Mouse (Mus musculus): Measurements from ENCODE around the gene Dbndd2.

Gene Dbndd2

DNA sequence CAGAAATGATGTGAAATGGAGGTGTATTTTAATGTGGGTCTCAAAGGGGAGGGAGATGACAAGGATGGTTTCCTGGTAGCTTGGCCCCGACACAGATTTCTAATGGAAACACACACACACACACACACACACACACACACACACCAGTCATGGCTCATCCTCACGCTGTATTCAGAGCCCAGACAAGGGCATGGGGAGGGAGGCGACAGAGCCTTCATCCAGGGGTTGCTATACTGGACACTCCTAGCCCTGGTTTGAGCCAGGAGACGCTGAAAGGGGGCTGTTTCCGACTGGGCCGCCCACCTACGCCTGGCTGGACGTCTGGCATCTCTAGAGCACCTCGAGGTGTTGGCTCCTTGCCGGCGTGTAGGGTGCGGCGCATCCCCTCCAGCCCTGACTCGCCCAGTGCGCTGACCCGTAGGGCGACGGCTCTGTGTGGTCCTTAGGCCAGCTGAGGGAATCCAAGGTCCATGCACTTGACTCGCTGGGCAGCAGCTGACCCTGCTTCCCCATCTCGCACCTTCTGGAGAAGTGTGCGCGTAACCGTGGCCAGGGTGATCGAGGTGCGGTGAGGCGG, at the start of gene Dbndd2:
Gene Dbndd2 (plus strand): TSS at position 426 of the 577 bp plus-strand sequence.
- DNase-seq (ENCODE audit: low spot score): no peak

DNA sequence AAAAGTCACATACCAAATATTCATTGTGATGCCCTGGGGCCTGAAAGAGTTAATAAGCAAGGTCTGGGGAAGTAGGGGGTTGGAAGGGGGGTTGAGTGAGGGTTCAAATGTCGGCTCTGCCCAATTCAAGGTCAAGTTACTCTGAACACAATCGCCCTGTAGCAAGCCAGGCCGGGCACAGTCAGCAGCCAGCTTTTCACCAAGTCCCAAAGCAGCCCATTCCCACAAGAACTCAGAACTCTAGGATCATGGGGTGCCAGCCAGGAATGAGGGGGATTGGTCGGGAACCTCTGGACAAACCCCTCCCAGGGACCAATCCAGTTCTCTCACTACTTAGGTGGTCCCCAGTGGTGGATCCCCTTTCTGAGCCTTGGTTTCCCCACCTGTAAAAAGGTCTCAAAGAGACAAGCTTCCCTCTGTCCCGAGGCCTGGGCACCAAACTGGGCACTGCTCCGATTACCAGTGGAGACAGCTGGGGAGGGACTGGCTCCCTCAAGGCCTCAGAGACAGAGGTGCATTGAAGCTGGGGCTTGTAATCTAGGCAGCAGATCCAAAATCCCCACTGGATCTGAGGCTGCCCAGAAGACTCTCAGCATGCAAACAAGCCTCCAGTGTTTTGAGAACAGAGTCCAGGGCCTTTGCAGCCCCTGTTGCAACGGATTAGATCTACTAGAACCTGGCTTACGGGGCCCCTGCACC, 49.5 kb upstream of the Dbndd2 start:
- DNase-seq (ENCODE audit: low spot score): no peak

DNA sequence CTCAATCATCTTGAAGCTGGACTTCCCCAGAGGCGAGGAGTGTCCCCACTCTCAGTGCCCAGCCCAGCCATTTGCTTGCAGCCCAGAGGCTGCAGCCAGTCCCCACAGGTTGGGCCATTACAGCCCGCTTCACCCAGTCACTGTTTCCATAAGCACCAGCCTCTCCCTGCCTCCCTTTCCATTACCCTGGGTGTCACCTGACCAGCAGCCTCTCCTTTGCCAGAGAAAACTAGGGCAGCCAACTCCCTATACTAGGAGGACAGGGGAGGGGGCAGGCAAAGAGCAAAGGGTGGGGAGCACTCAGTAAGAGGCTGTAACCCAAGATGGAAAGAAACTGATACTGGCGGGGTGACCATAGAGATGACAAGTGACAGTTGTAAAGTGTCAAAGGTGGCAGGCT, 48.9 kb upstream of the Dbndd2 start:
- peak; percentile 48 for DNase-seq (ENCODE audit: low spot score)

DNA sequence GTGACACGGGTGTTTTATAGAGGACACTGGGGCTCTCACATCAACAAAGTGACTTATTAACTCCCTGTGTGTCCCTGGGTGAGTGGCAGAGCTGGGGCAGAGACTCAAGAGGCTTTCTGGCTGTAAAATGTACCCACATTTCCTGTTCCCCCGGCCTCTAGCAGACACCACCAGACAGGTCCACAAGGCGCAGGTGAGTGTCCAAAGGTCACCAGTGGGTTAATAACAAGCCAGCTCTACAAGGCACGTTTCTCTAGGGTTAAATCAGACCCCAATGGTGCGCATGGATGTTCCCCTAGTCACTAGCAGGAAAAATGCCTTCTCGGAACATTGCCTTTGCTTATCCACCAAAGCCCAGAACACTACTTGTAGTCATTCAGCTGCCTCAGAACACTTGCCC, 48.2 kb upstream of the Dbndd2 start:
- DNase-seq (ENCODE audit: low spot score): no peak

DNA sequence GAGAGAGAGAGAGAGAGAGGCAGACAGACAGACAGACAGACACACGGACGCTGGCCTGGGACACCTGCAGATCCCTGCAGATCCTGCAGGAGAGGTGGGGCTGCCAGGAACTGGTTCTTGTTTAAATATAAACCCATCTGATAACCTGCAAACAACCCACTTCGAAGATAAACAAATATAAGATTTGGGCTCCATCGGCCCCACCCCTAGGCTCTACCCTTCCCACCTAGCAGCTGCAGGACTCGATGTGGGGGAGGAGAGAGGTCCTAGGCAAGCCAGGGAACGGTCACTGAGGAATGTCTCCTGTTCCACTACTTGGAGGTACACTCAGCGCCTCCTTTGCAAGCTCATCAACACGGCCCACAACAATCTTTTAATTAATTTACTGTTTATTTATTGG, 47.6 kb upstream of the Dbndd2 start:
- DNase-seq (ENCODE audit: low spot score): no peak

DNA sequence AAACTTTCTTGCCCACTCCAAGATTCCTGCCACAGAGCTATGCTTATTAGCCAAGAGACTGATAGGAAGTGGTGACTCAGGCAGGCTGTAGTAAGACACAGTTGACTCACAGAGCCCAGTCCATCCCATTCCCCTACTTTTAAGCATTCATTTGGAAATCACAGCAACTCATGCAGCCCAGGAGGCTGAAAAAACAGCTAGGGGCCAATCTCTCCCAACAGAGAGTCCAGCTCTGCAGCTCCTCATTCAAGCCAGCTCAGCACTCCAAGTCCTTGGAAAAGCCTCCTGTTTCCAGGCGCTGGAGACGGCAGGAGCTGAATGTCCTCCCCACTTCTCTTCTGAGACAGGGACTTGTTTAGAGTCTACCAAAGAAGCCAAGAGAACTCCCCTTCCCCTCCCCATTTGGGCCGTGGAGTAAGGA, 46.9 kb upstream of the Dbndd2 start:
- peak; percentile 63 for DNase-seq (ENCODE audit: low spot score)

DNA sequence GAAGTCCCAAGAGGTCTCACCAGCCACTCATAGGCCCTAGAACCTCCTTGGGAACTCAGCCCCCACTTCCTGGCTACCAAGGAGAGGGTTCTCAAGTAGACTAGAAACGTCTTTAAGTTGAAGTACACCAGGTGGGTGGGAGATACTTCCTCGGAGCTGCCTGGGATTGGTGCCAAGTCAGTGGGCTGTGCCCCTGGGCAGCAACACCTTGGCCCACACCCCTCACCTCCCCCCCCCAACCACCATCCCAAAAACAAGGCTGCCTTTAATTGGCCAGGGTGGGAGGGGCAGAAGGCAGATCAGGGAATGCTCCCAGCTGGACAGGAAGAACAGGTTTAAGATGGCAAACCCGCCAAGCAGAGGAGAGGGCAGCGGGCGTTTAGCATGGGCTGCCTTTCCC, 45.6 kb upstream of the Dbndd2 start:
- no peak for DNase-seq (ENCODE audit: low spot score)

DNA sequence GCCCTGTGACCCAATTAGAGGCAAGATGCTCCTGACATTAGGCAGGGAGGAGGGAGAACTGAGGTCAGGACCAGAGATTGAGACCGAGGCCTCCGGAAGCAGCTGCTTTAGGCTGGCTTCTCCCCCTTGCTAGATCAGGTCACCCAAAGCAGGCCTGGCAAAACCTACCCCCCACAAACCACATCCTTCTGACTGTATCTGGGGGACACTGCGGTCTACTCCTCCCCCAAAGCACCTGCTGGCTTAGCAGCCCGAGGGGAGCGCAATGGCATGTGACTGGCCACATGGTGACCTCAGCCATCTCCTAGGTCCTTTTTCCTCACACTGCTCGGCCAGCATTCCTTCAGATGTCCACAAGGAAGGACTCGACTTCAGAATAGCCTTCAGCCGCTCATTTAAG, 44.8 kb upstream of the Dbndd2 start:
- DNase-seq (ENCODE audit: low spot score): no peak

DNA sequence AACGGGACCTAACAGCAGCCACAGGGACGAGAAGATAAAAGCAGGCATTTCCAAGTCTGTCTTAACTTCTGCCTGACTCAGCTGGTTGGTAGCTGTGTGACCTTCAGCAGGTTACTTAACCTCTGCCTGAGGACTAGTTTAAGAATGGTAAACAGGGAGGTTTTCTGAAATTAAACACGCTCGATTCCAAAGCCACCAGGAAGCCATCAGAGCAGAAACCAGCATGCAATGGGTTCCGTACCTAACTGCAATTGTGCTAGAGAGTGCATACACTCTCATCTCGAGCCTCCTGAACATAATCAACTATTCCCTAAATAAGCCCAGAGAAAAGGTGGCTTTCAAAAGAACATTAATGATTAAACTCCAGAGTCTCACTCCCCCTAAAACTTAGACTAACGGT, 44.2 kb upstream of the Dbndd2 start:
- peak; percentile 21 for DNase-seq (ENCODE audit: low spot score)

DNA sequence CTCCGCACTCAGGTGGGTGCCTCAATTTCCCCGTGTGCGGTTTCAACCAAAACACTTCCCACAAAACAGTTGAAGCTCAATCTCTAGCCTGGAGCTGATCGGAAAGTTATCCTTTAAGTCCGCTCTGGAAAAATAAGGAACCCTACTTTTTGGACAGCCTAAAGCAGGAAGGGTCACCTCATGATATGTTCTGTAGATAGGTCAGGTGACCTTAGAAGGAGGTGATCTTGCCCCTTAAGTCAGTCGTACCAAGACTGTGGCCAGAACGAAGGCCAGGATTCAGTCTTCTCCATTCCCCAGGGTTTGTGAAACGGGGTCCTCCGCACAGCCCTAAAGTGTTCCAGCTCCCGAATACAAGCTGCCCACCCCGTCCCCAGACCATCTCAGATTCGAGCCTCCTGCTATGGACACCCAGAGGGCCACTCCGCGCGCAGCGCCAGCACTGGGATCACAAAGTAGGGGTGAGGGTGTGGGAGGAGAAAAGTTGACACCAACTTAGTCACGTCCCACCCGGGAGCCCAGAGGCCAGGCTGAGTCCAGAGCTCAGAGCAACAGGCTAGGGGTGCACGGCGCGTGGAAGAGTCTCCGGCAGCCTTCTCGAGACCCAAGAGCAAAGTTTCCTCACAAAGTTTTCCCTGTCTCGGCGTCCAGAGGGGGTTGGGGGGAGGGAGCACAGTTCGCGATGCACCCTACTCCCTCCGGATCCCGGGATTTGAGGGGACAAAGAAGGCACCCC, 43.4 kb upstream of the Dbndd2 start:
- peak; percentile 71 for DNase-seq (ENCODE audit: low spot score)

DNA sequence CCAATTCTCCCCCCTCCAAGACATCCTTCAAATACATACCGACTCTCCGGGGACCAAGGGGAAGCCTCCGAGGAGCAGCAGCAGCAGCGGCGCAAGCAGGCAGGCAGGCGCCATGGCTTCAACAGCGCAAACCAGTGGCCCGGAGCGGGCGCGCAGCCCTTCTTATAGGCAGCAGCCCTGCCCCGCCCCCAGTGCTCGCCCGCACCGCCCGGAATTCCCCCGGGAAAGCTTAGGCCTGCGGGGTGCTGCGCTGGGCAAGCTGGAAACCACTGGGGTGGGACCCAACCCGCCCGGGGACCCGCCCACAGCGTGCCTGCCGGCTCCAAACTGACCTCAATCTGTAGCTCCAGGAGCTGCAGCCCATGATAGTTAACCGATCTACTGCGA, 42.9 kb upstream of the Dbndd2 start:
- peak; percentile 81 for DNase-seq (ENCODE audit: low spot score)

DNA sequence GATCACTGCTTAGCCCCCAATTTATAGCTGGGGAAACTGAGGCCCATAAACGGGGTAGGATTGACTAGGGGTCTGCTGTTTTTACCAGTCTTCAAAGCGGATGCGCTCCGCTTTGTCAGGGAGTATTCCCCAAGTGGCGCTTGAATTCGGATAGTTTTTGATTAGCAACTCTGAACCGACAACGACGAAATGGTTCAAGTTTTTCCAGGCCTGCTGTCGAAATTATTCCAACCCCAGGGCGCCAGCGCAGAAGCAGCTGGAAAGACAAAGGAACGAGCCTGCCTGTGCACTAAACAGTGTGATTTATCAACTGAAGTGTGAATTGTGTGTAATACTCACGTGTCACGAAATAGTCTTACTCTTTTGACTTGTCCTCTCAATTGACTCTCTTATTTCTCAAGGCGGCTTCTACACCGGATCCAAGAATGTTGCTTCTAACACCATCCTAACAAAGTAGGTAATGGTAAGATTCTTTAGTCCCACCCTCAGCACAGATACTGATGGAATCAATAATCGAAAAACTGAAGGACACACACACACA, 42.4 kb upstream of the Dbndd2 start, which contains the start of gene Sdc4:
Gene Sdc4 (minus strand): TSS at position 428 of the 541 bp plus-strand sequence.
- no peak for DNase-seq (ENCODE audit: low spot score)

DNA sequence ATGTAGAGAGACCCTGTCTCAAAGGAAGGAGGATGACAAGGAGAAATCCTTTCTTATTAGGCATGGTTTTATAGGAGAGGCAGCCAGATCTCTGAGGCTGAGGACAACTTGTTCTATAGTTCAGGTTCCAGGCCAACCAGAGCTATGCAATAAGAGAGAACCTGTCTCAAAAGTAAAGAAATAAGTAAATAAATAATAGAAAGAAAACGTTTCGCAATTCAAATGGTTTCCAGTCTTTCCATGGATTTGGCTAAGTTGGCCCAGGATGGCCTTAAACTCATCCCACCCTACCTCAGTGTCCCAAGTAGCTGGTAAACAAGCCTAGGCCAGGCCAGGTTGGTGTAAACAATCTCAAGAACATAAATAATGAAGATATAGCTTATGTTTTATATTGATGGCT, 41.2 kb upstream of the Dbndd2 start:
- no peak for DNase-seq (ENCODE audit: low spot score)

DNA sequence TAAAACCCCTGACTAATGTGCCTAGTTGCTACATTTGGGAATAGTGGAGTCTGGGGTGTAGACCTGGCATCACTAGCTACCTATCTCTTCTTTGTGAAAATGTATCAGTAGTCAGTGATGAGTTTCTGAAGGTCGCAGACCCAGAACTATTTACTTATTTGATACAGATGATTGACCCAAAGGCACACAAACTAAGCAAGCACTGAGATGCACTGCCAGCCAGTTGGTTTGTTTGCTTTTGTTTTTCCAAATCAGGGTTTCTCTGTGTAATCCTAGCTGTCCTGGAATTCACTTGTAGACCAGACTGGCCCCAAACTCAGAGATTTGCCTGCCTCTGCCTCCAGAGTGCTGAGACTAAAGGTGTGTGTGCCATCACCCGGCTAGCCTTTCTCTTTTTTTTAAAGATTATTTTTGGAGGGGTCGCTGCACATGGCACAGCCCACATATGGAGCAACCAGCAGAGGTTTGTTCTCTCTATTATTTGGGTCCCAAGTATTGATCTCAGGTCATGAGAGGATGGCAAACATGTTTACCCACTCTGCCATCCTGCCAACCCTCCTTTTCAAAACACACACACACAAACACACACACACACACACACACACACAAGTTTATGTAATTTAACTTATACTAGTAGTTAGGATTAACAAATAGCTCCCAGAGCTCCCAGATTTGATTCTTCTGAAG, 40.4 kb upstream of the Dbndd2 start:
- DNase-seq (ENCODE audit: low spot score): no peak

DNA sequence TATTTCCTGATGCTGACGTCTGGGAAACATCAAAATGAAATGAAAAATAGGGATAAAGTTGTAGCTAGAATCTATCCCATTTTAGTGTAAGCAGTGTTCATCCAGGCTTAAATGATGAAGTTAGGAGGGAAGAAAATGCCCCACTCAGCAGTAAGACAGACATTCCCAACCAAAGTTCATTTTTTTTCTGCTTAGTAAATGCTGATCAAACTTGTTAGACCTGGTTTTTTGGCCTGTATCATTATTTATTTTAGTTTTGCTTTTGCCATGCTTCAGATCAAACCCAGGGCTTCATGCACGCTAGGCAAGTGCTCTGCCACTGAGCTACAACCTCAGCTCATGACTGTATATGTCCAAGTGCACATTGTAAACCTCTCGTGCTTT, 39.8 kb upstream of the Dbndd2 start:
- no peak for DNase-seq (ENCODE audit: low spot score)

DNA sequence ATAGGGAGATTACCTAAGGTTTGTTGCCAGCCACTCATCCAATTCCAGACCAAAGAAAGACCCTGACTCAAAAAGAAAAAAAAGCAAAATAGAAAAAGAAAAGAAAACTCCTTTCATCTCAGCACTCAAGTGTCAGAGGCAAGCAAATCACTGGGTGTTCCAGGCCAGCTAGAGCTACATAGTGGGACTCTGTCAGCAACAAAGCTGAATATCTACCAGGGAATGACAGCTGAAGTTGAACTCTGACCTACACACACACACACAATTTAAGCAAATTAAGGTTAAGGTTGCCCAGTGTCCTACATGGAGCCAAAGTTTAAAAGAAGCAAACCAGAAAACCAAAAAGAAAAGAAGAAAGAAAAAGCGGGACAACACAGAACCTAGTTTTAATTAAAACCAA, 37.8 kb upstream of the Dbndd2 start:
- DNase-seq (ENCODE audit: low spot score): no peak

DNA sequence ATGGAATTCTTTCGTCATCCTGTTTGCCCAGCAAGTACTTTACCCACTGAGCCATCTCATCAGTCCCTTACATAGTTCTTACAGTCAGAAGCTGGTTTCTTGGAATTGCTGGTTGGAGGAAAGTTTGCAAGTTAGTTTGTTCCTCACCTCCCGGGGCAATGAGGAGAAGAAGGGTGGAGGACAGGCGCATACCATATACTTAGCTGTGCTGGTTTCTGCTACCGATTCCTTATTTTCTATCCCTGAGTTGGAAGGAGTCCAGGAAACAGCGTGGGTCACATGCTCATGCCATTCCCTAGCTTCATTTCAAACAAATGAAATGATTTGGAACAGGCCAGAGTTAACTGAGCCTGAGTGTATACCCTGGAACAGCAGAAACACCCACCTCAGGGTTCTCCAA, 37.0 kb upstream of the Dbndd2 start:
- no peak for DNase-seq (ENCODE audit: low spot score)

DNA sequence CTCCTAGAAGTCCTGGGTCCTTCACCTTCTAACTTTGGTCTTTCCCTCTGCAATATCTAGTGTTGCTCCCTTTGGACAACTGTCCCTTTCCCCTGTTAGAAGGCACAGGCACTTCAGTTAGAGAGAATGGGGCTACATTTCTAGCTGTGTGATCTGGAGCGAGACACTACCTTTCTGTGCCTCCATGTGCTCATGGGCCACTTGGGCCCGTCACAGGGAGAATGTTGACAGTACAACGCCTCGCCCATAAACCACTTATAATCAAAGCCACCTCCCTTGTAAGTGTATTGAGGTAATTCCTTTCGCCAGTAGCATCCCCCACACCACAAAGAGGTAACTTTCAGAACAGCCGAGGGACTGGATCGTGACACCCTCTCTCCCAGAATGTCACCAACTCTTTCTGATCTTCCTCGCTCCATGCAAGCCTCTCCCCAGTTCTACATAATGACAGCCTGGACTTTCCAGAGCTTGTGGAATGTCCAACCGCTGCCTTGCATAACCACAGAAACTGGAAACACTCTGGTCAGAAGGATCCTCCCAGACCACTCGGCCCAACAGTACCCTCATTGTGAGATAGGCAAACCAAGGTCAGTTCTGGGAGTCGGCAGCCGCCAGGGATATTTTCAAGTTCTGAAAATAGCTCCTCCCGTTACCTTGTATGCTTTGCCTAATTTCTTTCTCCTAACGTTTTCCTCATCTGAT, 36.4 kb upstream of the Dbndd2 start:
- DNase-seq (ENCODE audit: low spot score): no peak

DNA sequence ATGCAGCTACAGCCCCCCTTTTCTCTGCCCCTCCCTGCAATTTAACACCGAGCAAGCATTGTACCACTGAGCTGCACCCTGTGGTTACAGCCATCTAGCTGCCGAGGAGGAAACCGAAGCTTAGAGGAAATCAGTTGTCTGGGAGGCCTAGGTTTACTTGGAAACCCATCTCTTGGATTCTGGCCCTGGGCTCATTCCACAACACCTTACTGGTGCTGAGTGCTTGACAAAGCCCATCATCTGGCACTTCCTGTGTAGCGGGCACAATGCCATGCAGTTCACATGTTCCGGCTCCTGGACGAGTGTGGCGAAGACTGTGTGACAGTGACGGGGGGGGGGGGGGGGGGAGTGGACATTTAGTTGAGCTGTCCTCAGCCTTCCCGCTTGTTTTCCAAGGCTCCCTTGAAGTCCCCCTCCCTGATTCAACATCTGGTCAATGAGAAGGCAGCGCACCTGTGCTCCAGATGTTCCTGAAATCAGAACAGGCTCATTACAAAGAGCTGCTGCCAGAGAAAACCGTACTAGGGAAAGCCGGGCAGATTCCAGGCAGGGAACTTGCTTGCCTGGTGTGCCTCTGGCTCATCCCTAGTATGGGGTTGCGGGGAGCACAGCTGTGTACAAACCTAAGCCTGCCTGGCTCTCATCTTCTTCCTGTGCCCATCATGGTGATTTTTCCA, 33.8 kb upstream of the Dbndd2 start:
- no peak for DNase-seq (ENCODE audit: low spot score)

DNA sequence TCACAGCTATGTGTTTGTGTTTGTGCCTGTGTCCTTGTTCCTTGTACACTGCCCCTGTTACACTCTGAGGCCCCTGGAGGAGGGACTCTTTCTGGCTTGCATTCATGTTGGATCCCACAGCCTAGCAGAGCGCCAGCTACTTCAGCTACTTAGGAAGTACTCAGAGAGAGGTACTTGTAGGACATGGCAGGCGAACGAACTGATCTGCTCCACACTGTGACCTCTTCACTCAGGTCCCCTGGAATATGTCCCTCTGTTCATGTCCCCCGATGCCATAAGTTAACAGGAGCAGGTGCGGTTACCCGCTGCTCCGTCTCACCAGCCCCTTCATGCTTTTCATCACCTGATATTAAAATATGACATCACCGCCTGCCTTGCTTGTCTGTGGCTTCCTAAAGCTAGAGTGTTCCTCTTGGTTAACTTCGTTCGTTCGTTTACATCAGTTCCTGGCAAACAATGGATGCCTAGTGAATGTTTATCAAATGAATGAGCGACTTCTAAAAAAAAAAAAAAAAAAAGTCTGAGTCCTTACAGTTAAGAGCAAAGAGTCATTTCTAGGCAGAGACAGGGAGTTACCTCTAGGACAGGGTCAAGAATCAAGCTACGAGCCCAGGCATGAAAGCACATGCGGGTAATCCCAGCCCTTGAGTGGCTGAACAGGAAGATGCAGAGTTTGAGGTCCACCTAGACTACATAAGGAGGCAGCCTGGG, 32.7 kb upstream of the Dbndd2 start:
- DNase-seq (ENCODE audit: low spot score): no peak

Data from adipocyte (in vitro differentiated cells).